Mouse (Mus musculus) heart, embryonic 15.5 days (tissue): Measurements from ENCODE around the gene Gtse1. TPM values are rescaled to one million over a fixed set of nuclear protein-coding genes. Genes with fewer than 3 reads are reported as not detected.
A peak's percentile ranks its signal among the peaks of the same experiment; 100 is the strongest.

Source experiments
- ATAC-seq: fragments of 200-750 bp; cut with Nextera tagmentation; replicated peaks from 2 replicates; pipeline ENCODE4 v1.8.0; 2017; ENCODE audit warnings: low read depth, moderate TSS enrichment; ENCODE audit not compliant: insufficient number of reproducible peaks, insufficient read depth, low FRiP score
- H3K27ac ChIP-seq: fragments of 300-500 bp; sonication (generic); 2 replicates; pipeline ENCODE4 v1.5.1; 2015; ENCODE audit warnings: mild to moderate bottlenecking, inconsistent platforms
- H3K27me3 ChIP-seq: fragments of 300-500 bp; sonication (generic); 2 replicates; pipeline ENCODE4 v1.6.1; 2015; ENCODE audit warnings: inconsistent platforms
- H3K36me3 ChIP-seq: fragments of 300-500 bp; sonication (generic); 2 replicates; pipeline ENCODE4 v1.6.1; 2015; ENCODE audit warnings: mild to moderate bottlenecking, inconsistent platforms
- H3K4me1 ChIP-seq: fragments of 300-500 bp; sonication (generic); replicated peaks from 2 replicates; pipeline ENCODE4 v1.6.1; 2015; ENCODE audit warnings: inconsistent platforms
- H3K4me2 ChIP-seq: fragments of 300-500 bp; sonication (generic); 2 replicates; pipeline ENCODE4 v1.6.1; 2015; ENCODE audit warnings: inconsistent platforms, mild to moderate bottlenecking, moderate library complexity
- H3K4me3 ChIP-seq: fragments of 300-500 bp; sonication (generic); 2 replicates; pipeline ENCODE4 v1.5.1; 2015; ENCODE audit warnings: mild to moderate bottlenecking, inconsistent platforms
- H3K9ac ChIP-seq: fragments of 300-500 bp; sonication (generic); 2 replicates; pipeline ENCODE4 v1.6.1; 2015; ENCODE audit warnings: mild to moderate bottlenecking, inconsistent platforms
- H3K9me3 ChIP-seq: fragments of 300-500 bp; sonication (generic); replicated peaks from 2 replicates; pipeline ENCODE4 v1.6.1; 2016; ENCODE audit warnings: inconsistent platforms
- WGBS: fragments of 180-500 bp; shearing (Covaris S2); methylation state at CpG from one replicate; pipeline ENCODE4 v1.1.7; 2015; ENCODE audit warnings: mixed read lengths; 5-methylcytosine and 5-hydroxymethylcytosine counted together
- polyA plus RNA-seq: library from polyadenylated mRNA; unstranded; fragments of >200 nt; fragmentation: Nextera tagmentation; extraction: Ambion mirVana; gene quantifications from 2 replicates; pipeline ENCODE4 v1.2.1, GENCODE M21; 2015

Gtse1 gene
- polyA plus RNA-seq, 1 experiment from 2014 or later = 21.5 TPM

GRCm38 (mm10) chr15:85900801-85901200 is 41.3 kb downstream of the Gtse1 start:
- peaks cover 29% of the 10 kb centered on the region for H3K36me3 ChIP-seq
- 71% methylated on average over 12 of the region's 12 CpGs for WGBS
- H3K27me3 ChIP-seq = no peaks in the 10 kb centered on the region

GRCm38 (mm10) chr15:85902505-85902904 is 43.0 kb downstream of the Gtse1 start:
- Histone ChIP-seq H3K9ac (no peak overlapping the region), H3K4me2 (no peak overlapping the region), H3K36me3 (peaks cover 20% of the 10 kb centered on the region), H3K27ac (no peak overlapping the region), H3K4me3 (no peak overlapping the region), H3K4me1 (no peaks in the 10 kb centered on the region), H3K27me3 (no peaks in the 10 kb centered on the region), H3K9me3 (no peaks in the 10 kb centered on the region)
- WGBS = 57% methylated on average over 10 of the region's 10 CpGs
- ATAC-seq = no peak

More at GRCm38 (mm10) chr15:85900801-85901200, 41.3 kb downstream of the Gtse1 start:
- Histone ChIP-seq H3K4me2 (no peak overlapping the region), H3K4me1 (no peaks in the 10 kb centered on the region), H3K4me3 (no peak overlapping the region), H3K9ac (no peak overlapping the region), H3K27ac (no peak overlapping the region), H3K9me3 (no peaks in the 10 kb centered on the region)
- no peak for ATAC-seq

GRCm38 (mm10) chr15:85903826-85904225 is 44.3 kb downstream of the Gtse1 start:
- H3K9ac ChIP-seq = no peak overlapping the region
- 62% methylated on average over 8 of the region's 8 CpGs for WGBS

GRCm38 (mm10) chr15:85908660-85909491 is 49.3 kb downstream of the Gtse1 start:
- 84% methylated on average over 7 of the region's 7 CpGs for WGBS
- no peaks in the 10 kb centered on the region for H3K36me3 ChIP-seq

More at GRCm38 (mm10) chr15:85903826-85904225, 44.3 kb downstream of the Gtse1 start:
- Histone ChIP-seq H3K9me3 (no peaks in the 10 kb centered on the region), H3K4me2 (no peak overlapping the region), H3K27ac (no peak overlapping the region), H3K4me1 (no peaks in the 10 kb centered on the region), H3K4me3 (no peak overlapping the region), H3K27me3 (no peaks in the 10 kb centered on the region), H3K36me3 (0 out of 2 replicates have a peak, but pooled peaks cover 7% of the 10 kb centered on the region)
- ATAC-seq = no peak

DNA sequence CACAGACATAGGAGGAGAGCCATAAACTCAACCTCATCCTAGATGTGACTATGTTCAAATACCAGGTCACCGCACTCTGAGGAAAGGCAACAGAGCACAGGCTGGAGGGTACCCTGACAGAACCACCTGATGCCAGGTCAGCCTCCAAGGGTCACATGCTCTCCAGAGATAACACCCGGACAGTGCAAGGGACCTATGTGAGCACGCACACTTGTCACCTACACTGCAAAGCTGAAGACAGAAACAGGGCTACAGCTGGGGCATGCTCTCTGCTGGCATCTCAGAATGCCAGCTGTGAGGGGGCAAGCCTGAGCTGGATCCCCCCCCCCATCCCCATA is 49.9 kb downstream of the Gtse1 start:
- Histone ChIP-seq H3K27me3 (no peaks in the 10 kb centered on the region), H3K4me1 (peaks cover 14% of the 10 kb centered on the region), H3K36me3 (no peaks in the 10 kb centered on the region), H3K4me3 (no peak overlapping the region), H3K4me2 (no peak overlapping the region), H3K27ac (peak overlapping the region; percentile 24; the same call in 1 of the 2 replicates), H3K9ac (no peak overlapping the region), H3K9me3 (no peaks in the 10 kb centered on the region)
- ATAC-seq = no peak
- WGBS = 56% methylated on average over 3 of the region's 3 CpGs

More at GRCm38 (mm10) chr15:85908660-85909491, 49.3 kb downstream of the Gtse1 start:
- H3K9me3 ChIP-seq = no peaks in the 10 kb centered on the region
- no peak overlapping the region for H3K4me2 ChIP-seq
- no peaks in the 10 kb centered on the region for H3K27me3 ChIP-seq
- H3K4me1 ChIP-seq = peaks cover 14% of the 10 kb centered on the region
- ATAC-seq = no peak
- H3K9ac ChIP-seq = no peak overlapping the region
- H3K4me3 ChIP-seq = no peak overlapping the region
- no peak overlapping the region for H3K27ac ChIP-seq

- 40% methylated on average over 10 of the region's 10 CpGs for WGBS
- Histone ChIP-seq H3K9ac (no peak overlapping the region), H3K27ac (0 out of 2 replicates have a peak overlapping the region, but pooled peaks have one; percentile 24), H3K4me2 (no peak overlapping the region), H3K4me3 (no peak overlapping the region), H3K27me3 (no peaks in the 10 kb centered on the region), H3K9me3 (no peaks in the 10 kb centered on the region), H3K4me1 (peaks cover 14% of the 10 kb centered on the region), H3K36me3 (no peaks in the 10 kb centered on the region)
- ATAC-seq = 0 out of 2 replicates have a peak, but pooled peaks have one; percentile 41
These were observed 50.4 kb downstream of the Gtse1 start for GRCm38 (mm10) chr15:85909931-85910330.

DNA sequence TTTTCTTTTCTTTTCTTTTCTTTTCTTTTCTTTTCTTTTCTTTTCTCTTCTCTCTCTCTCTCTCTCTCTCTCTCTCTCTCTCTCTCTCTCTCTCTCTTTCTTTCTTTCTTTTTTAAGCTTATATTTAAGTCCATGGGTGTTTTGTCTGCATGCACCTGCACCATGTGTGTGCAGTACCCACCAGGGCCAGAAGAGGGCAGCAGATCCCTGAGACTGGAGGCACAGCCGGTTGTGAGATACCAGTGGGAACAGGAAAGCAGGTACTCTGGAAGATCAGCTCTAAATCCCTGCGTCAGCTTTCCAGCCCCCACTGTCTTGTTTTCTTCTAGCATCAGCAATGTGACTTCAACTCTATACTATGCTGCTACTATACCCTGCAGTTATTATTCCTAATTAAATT is 54.1 kb downstream of the Gtse1 start:
- 20% methylated on average over 2 of the region's 2 CpGs for WGBS
- Histone ChIP-seq H3K9me3 (no peaks in the 10 kb centered on the region), H3K27me3 (no peaks in the 10 kb centered on the region), H3K4me3 (no peak overlapping the region), H3K4me1 (peaks cover 14% of the 10 kb centered on the region), H3K9ac (no peak overlapping the region), H3K27ac (no peak overlapping the region), H3K36me3 (no peaks in the 10 kb centered on the region), H3K4me2 (no peak overlapping the region)
- ATAC-seq = no peak

DNA sequence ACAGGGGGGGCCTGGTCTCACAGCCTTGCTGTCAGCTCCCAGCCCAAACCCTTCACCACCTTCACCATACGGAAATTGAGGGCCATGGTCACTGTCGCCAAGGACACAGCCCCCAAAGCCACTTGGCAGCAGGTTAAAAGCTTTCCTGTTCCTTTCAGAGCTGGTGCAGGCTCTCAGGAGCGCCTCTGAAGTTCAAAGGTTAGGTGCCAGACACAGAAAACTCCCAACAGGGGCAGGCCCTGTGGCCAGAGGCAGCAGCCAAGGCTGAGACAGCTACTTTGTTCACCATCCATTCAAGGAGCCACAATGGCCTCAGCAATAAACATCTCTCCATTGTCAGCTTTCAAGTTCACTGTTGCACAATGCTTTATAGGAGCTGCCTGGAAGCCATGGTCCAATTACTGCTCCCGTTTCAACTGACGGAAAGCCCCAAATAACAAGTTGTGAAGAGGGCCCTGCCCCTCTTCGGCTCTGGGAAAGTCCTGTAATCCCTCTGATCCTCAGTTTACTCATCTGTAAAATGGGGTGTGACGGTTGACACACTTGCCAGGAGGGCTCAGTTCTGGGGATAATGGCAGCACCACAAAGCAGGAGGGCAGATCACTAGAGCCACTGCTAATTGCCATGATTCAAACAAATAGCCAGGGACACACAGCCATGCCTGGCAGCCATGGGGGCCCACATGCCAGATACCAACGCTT is 59.8 kb downstream of the Gtse1 start:
- Histone ChIP-seq H3K27ac (no peak overlapping the region), H3K27me3 (no peaks in the 10 kb centered on the region), H3K9ac (no peak overlapping the region), H3K4me3 (no peak overlapping the region), H3K4me2 (no peak overlapping the region), H3K36me3 (no peaks in the 10 kb centered on the region), H3K9me3 (no peaks in the 10 kb centered on the region), H3K4me1 (no peaks in the 10 kb centered on the region)
- 68% methylated on average over 8 of the region's 8 CpGs for WGBS
- ATAC-seq = no peak

DNA sequence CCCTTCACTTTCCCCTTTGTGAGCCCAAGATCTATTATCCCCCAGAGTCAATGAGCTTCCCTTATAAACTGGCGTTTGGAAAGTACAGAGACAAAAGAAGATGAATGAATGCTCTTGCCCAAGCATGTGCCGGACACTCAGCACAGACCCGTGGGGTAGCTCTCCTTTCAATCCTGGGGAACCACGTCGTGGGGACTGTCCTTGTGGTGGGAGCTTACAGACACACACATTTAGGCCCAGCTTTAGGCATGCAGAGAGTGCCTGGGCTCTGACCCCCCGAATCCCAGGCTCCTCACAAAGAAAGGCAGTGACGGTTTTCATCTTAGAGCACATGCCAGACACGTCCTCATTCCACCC is 60.3 kb downstream of the Gtse1 start:
- no peaks in the 10 kb centered on the region for H3K9me3 ChIP-seq
- WGBS = 82% methylated on average over 8 of the region's 8 CpGs
- no peak for ATAC-seq

GRCm38 (mm10) chr15:85921855-85922254 is 62.3 kb downstream of the Gtse1 start:
- 91% methylated on average over 11 of the region's 11 CpGs for WGBS
- H3K4me3 ChIP-seq = no peak overlapping the region
- no peaks in the 10 kb centered on the region for H3K9me3 ChIP-seq
- H3K36me3 ChIP-seq = no peaks in the 10 kb centered on the region; the same call in 1 of the 2 replicates
- no peak for ATAC-seq
- H3K9ac ChIP-seq = no peak overlapping the region
- no peaks in the 10 kb centered on the region for H3K4me1 ChIP-seq
- no peak overlapping the region for H3K27ac ChIP-seq
- H3K27me3 ChIP-seq = no peaks in the 10 kb centered on the region
- no peak overlapping the region for H3K4me2 ChIP-seq

More for the DNA sequence above, 60.3 kb downstream of the Gtse1 start:
- H3K9ac ChIP-seq = no peak overlapping the region
- no peak overlapping the region for H3K27ac ChIP-seq
- no peak overlapping the region for H3K4me3 ChIP-seq
- H3K4me1 ChIP-seq = no peaks in the 10 kb centered on the region
- H3K36me3 ChIP-seq = no peaks in the 10 kb centered on the region; the same call in 1 of the 2 replicates
- H3K4me2 ChIP-seq = no peak overlapping the region
- H3K27me3 ChIP-seq = no peaks in the 10 kb centered on the region
